Mouse (Mus musculus): ENCODE data around the gene Hes7.

Gene Hes7

GRCm38 (mm10) chr11:69120221-69121000 is at the start of gene Hes7:
Gene Hes7, plus strand, starts transcription at chr11:69120404.
- DNase-seq (ENCODE audit: low spot score) = no peak

- DNase-seq (ENCODE audit: low spot score) = peak; percentile 93
These were observed 49.5 kb upstream of the Hes7 start, which contains the start of gene Tmem107 for GRCm38 (mm10) chr11:69070590-69071222. Gene Tmem107, plus strand, starts transcription at chr11:69070806.

GRCm38 (mm10) chr11:69071262-69071661 is 48.9 kb upstream of the Hes7 start:
- DNase-seq (ENCODE audit: low spot score) = no peak

- DNase-seq (ENCODE audit: low spot score) = no peak
These were observed 48.0 kb upstream of the Hes7 start for GRCm38 (mm10) chr11:69072234-69072633.

- DNase-seq (ENCODE audit: low spot score) = no peak
These were observed 47.5 kb upstream of the Hes7 start for GRCm38 (mm10) chr11:69072666-69073064.

GRCm38 (mm10) chr11:69073065-69073888 is 46.9 kb upstream of the Hes7 start:
- DNase-seq (ENCODE audit: low spot score) = peak; percentile 90

GRCm38 (mm10) chr11:69073951-69074775 is 46.0 kb upstream of the Hes7 start:
- DNase-seq (ENCODE audit: low spot score) = no peak

GRCm38 (mm10) chr11:69074776-69075069 is 45.5 kb upstream of the Hes7 start:
- no peak for DNase-seq (ENCODE audit: low spot score)

GRCm38 (mm10) chr11:69075764-69076479 is 44.3 kb upstream of the Hes7 start:
- no peak for DNase-seq (ENCODE audit: low spot score)

GRCm38 (mm10) chr11:69076572-69076971 is 43.6 kb upstream of the Hes7 start:
- DNase-seq (ENCODE audit: low spot score) = no peak

- DNase-seq (ENCODE audit: low spot score) = no peak
These were observed 42.9 kb upstream of the Hes7 start for GRCm38 (mm10) chr11:69077316-69077715.

- DNase-seq (ENCODE audit: low spot score) = no peak
These were observed 42.2 kb upstream of the Hes7 start for GRCm38 (mm10) chr11:69078041-69078440.

- DNase-seq (ENCODE audit: low spot score) = no peak
These were observed 41.3 kb upstream of the Hes7 start for GRCm38 (mm10) chr11:69078805-69079438.

- no peak for DNase-seq (ENCODE audit: low spot score)
These were observed 39.9 kb upstream of the Hes7 start for GRCm38 (mm10) chr11:69080102-69080854.

GRCm38 (mm10) chr11:69080855-69081222 is 39.4 kb upstream of the Hes7 start:
- DNase-seq (ENCODE audit: low spot score) = no peak

GRCm38 (mm10) chr11:69081613-69082012 is 38.6 kb upstream of the Hes7 start:
- DNase-seq (ENCODE audit: low spot score) = no peak

- no peak for DNase-seq (ENCODE audit: low spot score)
These were observed 34.6 kb upstream of the Hes7 start for GRCm38 (mm10) chr11:69085608-69086007.

GRCm38 (mm10) chr11:69086390-69086789 is 33.8 kb upstream of the Hes7 start:
- DNase-seq (ENCODE audit: low spot score) = no peak

- no peak for DNase-seq (ENCODE audit: low spot score)
These were observed 33.1 kb upstream of the Hes7 start for GRCm38 (mm10) chr11:69087082-69087481.

- DNase-seq (ENCODE audit: low spot score) = no peak
These were observed 32.6 kb upstream of the Hes7 start for GRCm38 (mm10) chr11:69087597-69087996.

Data from left cerebral cortex, adult 11 months (tissue).